Mouse (Mus musculus) spleen, embryonic (tissue): Measurements from ENCODE around the gene Dact2.

Source experiments
- CTCF ChIA-PET: fragments of 350-600 bp; sonication (Branson Sonifier 250); formaldehyde crosslinking; loops from one replicate; lab custom pipeline; 2022; lab: Charles Lee

Dact2 gene

GRCm38 (mm10) chr17:14174401-14174800 lies 29.7 kb downstream of the Dact2 start:
- CTCF ChIA-PET, result no interaction called here

- CTCF ChIA-PET, result no interaction called here
Observed at GRCm38 (mm10) chr17:14173459-14173858, 30.6 kb downstream of the Dact2 start.

DNA sequence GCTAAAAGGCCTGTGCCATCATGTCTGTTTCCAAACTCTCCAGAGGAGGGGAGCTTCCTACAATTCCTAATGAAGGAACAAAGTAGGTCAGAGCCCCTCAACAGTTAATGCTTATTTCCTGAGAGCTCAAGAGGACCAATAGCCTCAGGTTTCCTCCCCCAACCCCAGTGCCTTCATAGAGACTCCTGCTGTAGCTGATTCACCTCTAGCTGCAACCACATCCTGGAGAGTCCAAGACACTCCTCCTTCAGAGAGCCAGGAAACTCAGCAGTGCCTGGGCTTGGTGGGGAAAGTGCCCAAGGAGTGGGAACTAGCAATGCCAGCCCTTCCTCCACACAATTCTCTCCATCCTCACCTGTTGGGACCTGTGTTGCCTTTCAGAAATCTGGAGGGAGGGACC lies 31.4 kb downstream of the Dact2 start:
- CTCF ChIA-PET, result no interaction called here

DNA sequence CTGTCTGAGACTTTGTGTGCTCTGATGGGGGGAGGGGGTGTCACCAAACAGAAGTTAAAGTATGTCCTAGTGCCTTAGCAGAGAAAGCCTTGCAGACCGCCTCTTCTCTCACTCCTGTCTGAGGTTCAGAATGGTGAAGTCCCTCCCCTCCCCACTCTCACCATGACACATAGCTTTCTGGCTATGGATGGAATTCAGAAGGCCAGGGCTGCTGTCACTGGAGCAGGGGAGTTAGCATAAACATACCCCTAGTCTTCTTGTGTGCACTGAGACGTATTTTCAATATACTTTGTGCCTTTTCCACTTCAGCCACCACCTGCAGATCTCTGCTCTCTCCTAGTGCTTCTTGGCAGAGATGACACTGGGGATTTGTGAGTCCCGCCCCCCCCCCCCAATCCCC lies 31.9 kb downstream of the Dact2 start:
- CTCF ChIA-PET, result no interaction called here

GRCm38 (mm10) chr17:14170961-14171479 lies 33.1 kb downstream of the Dact2 start:
- CTCF ChIA-PET, result no interaction called here

DNA sequence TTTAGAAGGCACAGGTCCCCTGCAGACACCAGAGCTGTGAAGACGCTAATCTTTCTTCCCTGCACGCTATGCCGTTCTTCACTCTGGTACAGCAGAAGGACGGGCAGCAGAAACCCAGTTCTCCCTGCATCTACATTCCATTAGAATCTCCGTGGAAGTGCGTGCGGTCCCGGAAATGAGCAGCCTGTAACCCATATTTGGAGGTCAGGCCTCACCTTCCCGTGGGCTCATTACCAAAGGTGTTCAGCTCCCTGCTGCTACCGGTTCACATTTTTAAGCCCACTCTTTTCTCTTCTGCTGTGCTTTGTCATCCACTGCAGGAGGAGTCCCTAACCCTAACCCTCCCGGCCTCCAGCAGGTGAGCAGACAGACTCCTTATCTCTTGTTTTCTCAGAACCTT lies 34.7 kb downstream of the Dact2 start:
- CTCF ChIA-PET, result no interaction called here

DNA sequence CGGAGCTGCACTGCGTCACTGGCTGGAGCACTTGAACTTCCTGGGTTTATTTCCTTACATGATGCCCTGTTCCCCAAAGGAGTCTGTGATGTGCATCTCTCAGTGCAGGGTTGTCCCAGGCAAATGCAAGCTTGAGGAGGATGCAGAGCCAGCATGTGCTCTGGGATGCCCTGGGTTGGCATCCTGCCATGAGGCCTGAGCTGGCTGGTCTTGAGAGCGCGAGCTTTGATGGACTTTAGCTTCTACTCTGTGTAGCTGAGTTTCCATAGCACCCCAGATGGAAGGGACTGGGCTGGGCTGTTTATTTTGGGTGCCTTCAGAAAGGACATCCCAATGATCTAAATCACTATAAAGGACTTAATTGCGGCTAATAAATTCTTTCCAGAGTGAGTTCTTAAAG lies 36.5 kb downstream of the Dact2 start:
- CTCF ChIA-PET, result no interaction called here

GRCm38 (mm10) chr17:14166746-14167432 lies 37.2 kb downstream of the Dact2 start:
- CTCF ChIA-PET, result no interaction called here

DNA sequence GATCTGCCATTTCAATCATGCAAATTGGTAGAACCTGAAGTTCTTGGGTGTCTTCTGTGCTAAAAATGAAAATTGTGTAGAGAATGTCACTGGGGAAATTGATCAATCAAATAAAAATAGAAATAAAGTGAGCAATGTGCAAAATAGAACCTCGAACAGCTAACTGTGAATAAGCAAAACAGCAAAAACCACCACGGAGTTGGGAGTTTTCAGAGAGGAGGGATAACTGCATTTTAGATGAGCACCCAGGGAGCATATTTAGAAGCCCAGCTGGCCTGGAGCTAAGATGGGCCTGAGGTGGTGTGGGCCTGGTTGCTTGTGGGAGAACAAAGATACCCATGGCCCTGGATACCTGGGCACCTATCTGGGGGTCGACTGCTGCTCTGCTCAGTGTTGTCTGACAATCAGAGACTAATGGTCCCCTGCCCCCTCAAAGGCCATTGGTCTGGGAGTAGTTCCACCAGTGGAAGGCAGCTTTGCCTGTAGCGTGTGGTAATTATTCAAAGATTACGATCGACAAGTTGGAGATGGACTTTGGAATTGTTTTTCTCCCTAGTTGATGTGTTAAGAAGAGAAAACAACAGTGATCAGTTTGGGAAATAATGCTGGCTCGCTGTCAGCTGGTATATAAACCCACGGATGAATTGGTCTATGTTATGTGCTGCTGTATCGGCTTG lies 38.0 kb downstream of the Dact2 start:
- CTCF ChIA-PET, result no interaction called here

- CTCF ChIA-PET, result no interaction called here
Observed at GRCm38 (mm10) chr17:14165332-14165876, 38.7 kb downstream of the Dact2 start.

- CTCF ChIA-PET, result no interaction called here
Observed at GRCm38 (mm10) chr17:14160846-14161245, 43.3 kb downstream of the Dact2 start.

- CTCF ChIA-PET, result no interaction called here
Observed at GRCm38 (mm10) chr17:14157779-14158195, 46.3 kb downstream of the Dact2 start.
